Mouse (Mus musculus) frontal cortex, adult 2 months (tissue): ENCODE data around the gene Atp2a3. TPM values are rescaled to one million over a fixed set of nuclear protein-coding genes. Genes with fewer than 3 reads are reported as not detected.

ENCODE experiments used
- DNase-seq, 2 experiments: peaks; one replicate each; pipeline ENCODE4 v3.0.0; 2022; ENCODE audit warnings: low spot score in 1 of 2; ENCODE audit errors: extremely low spot score in 1 of 2
- polyA plus RNA-seq: library from polyadenylated mRNA; depleted of rRNA; stranded (reverse); fragments of >200 nt; gene quantifications from 2 replicates; pipeline ENCODE4 v1.2.3, GENCODE M21; 2012

Atp2a3 gene
- polyA plus RNA-seq, 1 experiment, result 5.9 TPM

GRCm38 (mm10) chr11:72953440-72954151 lies 7.4 kb upstream of the Atp2a3 start:
- DNase-seq, result no peak

- no peak for DNase-seq
These were observed 6.8 kb upstream of the Atp2a3 start for GRCm38 (mm10) chr11:72954216-72954615.

GRCm38 (mm10) chr11:72955339-72955974 lies 5.5 kb upstream of the Atp2a3 start:
- no peak for DNase-seq

DNA sequence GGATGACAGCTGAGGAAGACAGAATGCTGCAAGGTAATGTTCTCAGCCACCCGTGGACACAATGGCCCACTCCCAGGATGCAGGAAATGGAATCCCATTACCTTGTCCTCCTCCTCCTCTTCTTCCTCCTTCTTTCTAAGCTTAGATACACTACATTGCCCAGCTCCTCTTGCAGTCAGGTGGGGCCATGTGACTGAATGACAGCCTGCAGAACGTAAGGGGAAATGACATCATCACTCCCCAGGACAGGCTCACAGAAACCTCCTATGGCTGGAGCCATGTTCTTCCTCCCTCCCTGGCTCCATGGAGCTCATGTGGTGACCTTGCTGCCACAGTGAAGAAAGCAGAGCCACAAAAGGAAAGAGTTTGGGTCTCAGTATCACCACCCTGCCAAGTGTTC lies 3.7 kb upstream of the Atp2a3 start:
- DNase-seq, result no peak

GRCm38 (mm10) chr11:72959924-72960679 lies 867 bp upstream of the Atp2a3 start:
- no peak for DNase-seq

- DNase-seq, result no peak
These were observed 272 bp upstream of the Atp2a3 start for GRCm38 (mm10) chr11:72960723-72961071.

GRCm38 (mm10) chr11:72962378-72962777 lies 1.4 kb downstream of the Atp2a3 start:
- DNase-seq, result no peak

- no peak for DNase-seq
These were observed 2.3 kb downstream of the Atp2a3 start for GRCm38 (mm10) chr11:72963058-72963788.

- no peak for DNase-seq
These were observed 2.9 kb downstream of the Atp2a3 start for GRCm38 (mm10) chr11:72963789-72964294.

- no peak for DNase-seq
These were observed 14.1 kb downstream of the Atp2a3 start for GRCm38 (mm10) chr11:72974995-72975503.

GRCm38 (mm10) chr11:72982516-72982915 lies 21.5 kb downstream of the Atp2a3 start:
- no peak for DNase-seq

DNA sequence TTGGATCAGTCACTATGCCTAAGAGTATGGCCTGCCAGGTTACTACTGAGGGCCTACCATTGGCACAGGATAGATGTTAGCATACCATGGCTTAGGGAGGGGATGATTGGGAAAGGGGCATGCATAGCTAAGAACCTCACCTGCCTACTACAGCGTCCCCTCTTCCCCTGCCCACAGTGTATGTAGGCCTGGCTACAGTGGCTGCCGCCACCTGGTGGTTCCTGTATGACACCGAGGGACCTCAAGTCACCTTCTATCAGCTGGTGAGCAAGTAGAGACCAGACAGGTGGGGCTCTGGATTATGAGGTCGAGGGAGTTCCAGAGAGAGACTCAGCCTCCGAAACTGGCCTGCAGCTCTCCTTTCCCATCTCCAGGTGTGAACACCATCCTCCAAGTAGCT lies 22.3 kb downstream of the Atp2a3 start:
- no peak for DNase-seq

- no peak for DNase-seq
These were observed 25.8 kb downstream of the Atp2a3 start for GRCm38 (mm10) chr11:72986745-72987144.

DNA sequence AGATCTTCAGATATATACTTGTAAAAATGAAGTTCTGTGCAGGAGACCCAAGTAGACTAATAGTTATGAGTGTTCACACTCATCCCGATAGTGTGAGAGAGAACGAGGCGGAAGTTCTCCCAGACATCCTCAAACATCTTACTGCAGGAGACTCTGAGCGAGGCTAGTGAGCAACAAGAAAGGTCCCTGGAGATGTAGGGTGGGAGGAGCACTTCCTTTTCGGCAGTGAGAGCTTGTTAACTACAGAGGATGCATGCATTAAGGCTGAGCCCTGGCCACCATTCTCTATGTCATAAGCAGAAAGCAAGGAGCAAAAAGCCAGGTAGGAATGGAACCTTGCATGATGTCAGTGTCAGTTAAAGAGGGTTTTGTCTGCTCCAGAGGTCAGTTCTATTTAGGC lies 26.3 kb downstream of the Atp2a3 start:
- DNase-seq, result no peak

DNA sequence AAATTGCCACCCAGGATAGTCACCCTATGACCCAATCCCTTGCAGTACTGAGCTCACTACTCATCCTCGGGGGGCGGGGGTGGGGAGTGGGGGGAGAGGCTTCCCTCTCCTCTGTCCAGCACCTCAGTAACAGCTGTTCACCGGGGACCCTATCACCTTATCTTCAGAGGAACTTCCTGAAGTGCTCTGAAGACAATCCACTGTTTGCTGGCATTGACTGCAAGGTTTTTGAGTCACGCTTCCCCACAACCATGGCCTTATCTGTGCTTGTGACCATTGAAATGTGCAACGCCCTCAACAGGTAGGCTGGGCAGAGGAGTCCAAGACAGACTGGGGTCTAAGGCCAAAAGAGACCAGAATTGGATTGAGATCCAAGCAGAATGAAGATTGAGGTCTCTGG lies 26.8 kb downstream of the Atp2a3 start:
- no peak for DNase-seq

- no peak for DNase-seq
These were observed 28.1 kb downstream of the Atp2a3 start for GRCm38 (mm10) chr11:72989044-72989443.

DNA sequence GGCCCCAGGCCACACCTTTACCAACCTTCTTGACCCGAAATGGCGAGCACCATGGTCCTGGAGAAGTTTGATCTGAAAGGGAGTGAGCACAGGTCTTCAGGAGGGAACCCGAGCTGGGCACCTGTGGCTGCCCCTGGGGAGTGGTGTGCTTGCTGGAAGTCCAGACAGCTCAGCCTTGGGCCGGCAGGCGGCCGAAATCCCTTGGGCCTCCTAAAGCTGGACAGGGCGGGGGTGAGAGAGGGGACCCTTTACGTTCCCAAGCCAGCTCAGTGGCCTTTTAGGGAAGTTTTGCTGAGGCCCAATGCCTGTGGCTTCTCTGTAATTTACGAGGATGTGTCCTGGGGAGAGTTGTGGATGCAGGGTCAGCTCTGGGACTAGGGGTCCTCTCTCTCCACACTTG lies 29.7 kb downstream of the Atp2a3 start:
- no peak for DNase-seq

GRCm38 (mm10) chr11:72991961-72992360 lies 31.0 kb downstream of the Atp2a3 start:
- DNase-seq, result no peak

DNA sequence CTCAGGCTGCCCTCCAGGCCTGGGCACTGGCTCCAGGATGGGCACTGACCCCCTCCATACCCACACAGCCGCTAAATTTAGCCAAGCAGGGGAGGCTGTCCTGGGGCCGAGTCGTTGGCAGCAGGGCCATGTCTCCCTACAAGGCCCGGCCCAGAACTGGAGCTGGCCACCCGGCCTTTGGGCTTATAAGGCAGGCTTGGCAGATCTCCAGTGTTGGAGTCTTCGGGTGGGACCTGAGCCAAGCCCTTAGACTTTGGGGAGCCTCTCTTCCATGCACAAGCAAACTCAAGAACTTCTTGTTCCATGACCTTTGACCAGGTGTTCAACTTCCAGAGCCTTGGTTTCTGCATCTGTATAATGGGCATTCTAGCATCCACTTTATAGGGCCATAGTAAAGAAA lies 35.4 kb downstream of the Atp2a3 start:
- DNase-seq, result no peak

DNA sequence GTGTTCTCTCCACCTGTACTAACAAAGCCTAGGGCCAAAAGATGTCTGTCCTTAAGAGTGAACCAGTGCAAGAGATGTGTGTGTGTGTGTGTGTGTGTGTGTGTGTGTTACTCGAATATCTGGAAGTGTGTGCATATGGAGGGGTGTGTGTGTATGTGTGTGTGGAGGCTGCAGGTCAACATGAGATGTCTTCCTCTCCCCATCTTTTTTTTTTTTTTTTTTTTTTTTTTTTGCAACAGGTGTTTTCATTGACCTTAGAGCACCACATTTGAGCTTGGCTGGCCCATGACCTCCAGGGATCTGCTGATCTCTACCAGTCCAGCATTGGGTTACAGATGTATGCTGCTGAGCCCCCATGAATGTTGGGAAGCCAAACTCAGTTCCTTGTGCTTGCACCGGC lies 35.8 kb downstream of the Atp2a3 start:
- no peak for DNase-seq
